Mouse (Mus musculus) spleen, postnatal 36 days (tissue): ENCODE data around the gene Trpc7.

ENCODE experiments used
- DNase-seq, 2 experiments: peaks; one replicate each; pipeline ENCODE4 v3.0.0; 2022; ENCODE audit warnings: low spot score in 2 of 2, mixed read lengths in 1 of 2

The Trpc7 gene

DNA sequence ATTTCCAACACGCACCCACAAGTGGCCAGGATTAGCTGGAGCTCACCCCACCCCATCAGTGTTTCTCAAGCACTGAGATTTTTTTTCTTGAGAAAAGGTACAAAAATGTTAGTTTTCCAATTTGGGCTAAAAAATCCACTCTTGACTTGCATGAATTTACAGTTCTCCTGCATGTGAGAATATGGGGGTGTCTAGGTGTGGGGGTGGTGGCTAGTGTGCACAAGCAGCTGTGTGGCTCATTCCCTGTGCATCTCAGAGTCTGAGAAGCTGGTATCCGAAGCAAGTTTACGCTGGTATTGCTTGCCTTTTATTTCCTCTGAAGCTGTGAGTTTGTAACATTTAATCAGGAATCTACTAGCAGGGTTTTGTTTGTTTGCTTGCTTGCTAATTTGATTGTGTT is 105.1 kb downstream of the Trpc7 start:
- no peak for DNase-seq

DNA sequence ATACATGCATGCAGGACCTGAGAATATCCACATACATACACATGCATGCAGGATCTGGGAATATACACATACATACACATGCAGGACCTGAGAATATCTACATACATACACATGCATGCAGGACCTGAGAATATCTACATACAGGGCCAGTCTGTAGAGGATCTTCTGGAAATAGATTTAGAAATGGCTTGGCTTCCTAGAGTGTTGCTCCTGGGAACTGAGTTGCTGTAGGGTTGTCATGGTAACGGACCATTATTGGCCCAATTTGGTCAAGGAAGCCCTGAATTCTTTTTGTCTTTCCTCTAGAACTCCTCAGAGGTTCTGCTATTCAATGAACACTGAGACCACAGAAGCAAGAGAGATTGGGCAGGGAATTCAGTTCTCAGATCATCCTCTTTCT is 113.2 kb downstream of the Trpc7 start:
- no peak for DNase-seq

DNA sequence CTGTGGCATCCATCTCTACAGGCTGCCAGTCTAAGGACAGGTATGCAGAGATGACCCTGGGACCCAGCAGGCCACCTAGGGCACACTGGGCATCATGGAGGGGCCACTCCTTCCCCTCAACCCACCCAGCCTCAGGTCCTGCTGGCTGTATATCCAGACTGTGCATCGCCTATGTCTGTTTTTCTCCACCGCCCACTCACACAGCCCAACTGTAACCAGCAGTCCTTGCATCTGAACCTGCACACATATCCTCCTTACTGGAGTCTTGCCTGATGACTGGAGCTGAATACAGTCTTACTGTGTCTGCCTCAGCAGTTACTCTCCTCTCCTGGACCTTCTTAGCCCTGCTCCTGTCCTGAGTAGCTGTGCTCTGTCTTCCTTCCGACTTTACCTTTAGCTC is 114.1 kb downstream of the Trpc7 start:
- no peak for DNase-seq

DNA sequence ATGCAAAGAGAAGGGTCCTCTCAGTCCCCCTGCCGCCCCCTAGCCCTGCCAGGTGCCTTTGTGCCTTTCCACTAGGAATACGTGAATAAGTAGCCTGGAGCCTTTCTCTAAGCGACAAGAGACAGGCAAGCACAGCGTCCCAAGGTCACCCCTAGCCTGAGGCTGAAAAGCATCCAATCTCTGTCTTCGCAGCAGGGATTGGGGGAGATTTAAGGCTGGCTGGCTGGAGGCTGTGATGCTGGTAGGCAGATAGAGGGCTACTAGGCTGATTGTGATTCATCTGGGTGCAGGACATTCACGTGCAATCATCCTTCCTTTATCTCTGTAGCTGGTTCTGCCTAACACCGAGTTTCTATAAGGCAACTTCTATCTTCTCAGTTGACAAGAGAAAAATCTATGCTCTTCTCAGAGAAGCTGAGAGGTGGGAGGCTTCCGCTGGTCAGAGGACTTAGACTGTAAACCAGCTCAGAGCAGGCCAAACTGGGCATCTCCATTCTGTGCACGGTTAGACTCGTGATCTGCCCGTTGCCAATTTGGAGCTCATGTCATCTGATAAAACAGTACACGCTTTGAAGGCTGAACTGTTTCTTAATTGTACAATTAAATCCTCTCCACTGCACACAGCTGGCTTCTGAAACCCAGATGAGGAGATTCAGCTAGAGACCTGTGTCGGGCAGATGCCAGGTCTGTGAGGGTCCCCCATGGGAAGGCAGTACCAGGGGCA is 114.9 kb downstream of the Trpc7 start:
- no peak for DNase-seq

GRCm38 (mm10) chr13:56774304-56774703 is 121.5 kb downstream of the Trpc7 start:
- peak in 1 of 2 experiments; percentile 8 for DNase-seq

- no peak for DNase-seq
These were observed 122.4 kb downstream of the Trpc7 start for GRCm38 (mm10) chr13:56773262-56773870.

GRCm38 (mm10) chr13:56772592-56772991 is 123.2 kb downstream of the Trpc7 start:
- no peak for DNase-seq

DNA sequence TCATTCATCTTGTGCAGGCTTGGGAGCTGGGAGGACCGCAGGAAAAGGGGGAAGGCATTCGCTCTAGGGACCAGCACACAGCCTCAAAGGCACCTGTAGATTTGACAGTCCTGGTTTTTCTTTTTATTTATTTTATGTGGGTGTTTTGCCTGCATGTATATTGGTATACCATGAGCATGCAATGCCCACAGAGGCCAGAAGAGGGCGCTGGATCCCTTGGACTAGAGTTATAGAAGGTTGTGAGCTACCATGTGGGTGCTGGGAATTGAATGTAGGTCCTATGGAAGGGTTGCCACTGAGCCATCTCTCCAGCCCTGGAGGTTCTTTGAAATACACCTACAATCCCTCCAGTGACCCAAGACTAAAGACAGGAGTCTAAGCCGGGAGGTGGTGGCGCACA is 125.0 kb downstream of the Trpc7 start:
- DNase-seq, result no peak

- DNase-seq, result no peak
These were observed 125.6 kb downstream of the Trpc7 start for GRCm38 (mm10) chr13:56770136-56770578.

GRCm38 (mm10) chr13:56769431-56769830 is 126.4 kb downstream of the Trpc7 start:
- DNase-seq, result no peak

- DNase-seq, result no peak
These were observed 129.6 kb downstream of the Trpc7 start for GRCm38 (mm10) chr13:56766211-56766610.

GRCm38 (mm10) chr13:56765284-56766032 is 130.3 kb downstream of the Trpc7 start:
- no peak for DNase-seq

DNA sequence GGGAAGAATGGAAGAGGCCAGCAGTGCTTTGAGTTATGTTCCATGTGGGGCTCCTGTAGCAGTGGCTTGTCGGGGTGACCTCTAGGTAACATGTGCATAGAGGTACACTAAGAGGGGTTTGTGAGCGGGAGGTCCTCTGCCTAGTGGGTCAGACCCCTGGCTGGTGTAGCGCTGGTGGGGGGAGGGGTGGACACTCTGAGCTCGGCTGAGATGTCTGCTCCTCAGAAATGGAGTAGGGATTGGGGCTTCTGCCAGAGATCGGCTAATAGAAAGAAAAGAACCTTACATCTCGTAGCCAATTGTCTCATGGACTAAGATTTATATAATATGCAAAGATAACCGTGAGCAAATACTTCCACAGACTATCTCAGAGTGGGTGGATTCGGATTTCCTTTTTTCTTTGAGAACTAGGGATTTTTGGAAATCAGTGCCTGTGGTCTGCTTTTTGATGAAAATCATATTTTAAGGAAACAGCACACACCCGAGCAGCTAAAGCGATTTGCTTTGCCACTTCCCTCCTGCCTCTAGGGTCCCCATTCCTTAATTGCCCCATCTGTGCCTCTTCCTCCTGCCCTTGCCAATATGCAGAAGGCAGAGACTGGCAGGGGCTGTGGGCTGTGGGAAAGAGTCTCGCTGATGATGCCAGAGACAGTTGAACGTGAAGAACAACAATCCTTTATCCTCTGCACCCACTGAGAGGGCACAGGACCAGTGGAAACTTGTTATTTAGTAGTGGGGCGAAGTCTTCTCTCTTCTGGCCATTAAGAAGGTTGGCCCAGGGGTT is 133.2 kb downstream of the Trpc7 start:
- no peak for DNase-seq

DNA sequence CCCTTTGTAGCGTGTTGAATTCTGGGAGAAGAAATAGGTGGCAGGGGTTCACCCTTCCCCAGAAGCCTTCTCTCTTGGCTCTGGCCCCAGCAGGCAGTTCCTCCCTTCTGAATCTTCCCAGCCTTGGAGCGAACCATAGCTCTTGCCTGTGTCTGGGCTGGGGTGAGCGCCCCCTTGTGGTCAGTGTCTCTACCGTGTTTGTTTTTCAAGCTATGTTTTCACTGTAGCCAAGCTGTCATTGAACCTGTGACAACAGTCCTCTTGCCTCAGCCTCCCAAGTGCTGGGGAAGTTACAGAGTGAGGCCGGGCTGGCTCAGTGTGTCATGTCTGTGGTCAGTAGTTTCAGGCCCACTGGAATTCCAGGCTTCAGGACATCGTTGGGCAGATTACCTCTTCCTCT is 137.3 kb downstream of the Trpc7 start:
- DNase-seq, result peak; percentile 46 to 54

DNA sequence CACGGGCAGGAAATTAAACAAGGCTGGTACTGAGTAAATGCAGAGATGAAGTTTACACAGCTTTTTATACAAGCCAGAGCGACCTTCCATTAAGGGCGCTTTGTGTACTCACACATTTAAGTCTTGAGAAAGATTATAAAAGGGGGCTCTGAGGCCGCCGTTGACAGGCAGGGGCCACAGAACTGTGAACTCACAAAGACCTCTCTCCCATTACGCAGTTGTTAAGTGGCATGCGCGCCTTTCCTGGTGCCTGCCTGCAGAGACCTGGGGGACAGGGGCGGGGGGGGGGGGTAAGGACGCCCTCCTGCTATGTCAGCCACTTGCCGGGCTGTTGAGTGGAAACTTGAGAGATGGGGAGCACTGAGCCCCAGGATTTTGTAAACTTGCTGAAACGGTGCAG is 138.6 kb downstream of the Trpc7 start:
- DNase-seq, result no peak

- DNase-seq, result no peak
These were observed 139.9 kb downstream of the Trpc7 start for GRCm38 (mm10) chr13:56755871-56756270.

- DNase-seq, result no peak
These were observed 142.4 kb downstream of the Trpc7 start, which contains the start of gene Gm45623 for GRCm38 (mm10) chr13:56753192-56753951. TSS of gene Gm45623 (minus strand) at chr13:56753827.

DNA sequence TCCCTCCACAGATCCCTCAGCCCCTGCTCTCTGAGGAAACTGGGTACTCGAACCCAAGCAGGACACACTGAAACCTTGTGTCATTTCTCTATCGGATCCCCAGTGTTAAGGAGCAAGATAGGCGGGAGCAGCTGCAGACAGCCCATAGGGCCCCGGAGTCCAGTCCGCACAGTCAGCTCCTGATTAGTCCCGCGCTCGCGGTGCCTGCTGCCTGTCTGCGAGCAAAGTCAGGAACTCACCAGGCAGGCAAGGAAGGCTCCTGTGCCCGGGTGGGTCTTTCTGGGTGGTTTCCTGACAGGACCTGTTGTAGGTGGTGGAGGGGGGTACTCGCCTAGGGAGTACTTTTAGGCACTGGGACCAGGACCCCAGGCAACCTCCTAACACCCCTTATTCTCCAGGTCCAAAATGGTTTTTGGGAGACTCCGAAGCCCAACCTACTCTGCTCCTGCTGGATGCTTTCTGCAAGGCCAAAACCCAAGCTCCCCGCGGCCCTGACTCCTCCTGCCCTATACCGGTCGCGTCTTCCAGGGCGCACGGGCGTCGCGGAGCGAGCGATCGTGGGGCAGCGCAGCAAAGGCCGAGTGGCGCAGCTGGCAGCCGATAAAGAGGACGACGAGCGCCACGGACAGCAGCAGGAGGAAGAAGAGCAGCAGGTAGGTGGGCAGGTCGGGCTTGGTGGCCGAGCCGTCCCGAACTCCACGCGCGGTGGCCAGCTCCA is 143.2 kb downstream of the Trpc7 start:
- no peak for DNase-seq

- no peak for DNase-seq
These were observed 144.0 kb downstream of the Trpc7 start for GRCm38 (mm10) chr13:56751774-56752173.

DNA sequence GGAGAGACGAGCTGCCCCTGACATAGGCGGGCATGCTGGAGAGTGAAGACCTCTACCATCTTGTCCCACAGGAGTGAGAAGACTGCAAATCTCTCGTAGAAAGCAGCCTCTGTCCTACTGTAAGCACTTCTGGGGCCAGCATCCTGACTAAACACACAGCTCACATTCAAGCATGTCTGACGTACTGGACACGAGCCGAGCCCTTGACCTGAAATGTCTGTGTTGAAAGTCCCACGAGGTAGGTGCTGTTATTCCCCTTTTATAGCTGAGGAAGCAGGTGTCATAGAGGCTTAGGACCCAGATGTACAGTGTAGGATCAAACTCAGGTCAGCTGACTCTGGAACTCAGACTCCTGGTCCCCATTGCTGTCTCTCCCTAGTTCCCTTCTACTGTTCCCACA is 146.4 kb downstream of the Trpc7 start:
- DNase-seq, result no peak

DNA sequence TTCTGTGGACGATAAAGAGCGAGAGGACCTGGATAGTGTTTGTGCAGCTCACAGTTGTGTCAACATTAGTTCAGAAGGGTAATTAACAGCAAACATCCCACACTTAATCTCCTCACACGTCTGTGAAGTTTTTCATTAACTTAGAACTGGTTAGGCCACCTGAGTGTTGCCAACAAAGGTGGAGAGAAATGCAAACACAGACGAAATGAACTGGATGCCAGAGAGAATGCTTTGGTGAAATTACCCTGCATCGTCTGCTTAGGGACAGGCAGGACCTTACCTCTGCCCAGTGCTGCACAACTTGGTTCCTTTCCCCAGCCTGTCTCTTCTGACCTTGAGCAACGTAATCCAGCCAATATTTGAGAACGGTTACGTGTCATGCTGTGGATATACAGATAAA is 148.2 kb downstream of the Trpc7 start:
- DNase-seq, result no peak
